ENCODE assay signal across 15 mouse cellular contexts in the genomic region with DNA sequence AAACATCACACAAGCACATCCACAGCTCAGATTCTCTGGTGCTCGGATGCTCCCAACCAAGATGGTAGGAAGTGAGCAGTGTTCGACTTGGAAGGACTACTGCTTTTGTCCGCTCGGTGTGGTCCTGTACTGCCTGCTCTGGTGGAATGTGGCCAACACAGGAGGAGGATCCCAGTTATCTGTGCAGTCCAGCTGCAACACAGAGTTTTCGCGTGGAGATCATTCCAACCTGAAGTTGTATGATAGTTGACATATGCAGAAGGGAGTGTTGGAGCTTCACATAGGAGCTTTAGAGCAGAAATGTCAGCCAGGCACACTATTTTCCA. TPM values are rescaled to one million over a fixed set of nuclear protein-coding genes. Genes with fewer than 3 reads are reported as not detected.
DNase-seq lines count a peak whose midpoint lies in the region; ATAC-seq and TF ChIP-seq lines count a peak whose summit lies in the region.
"Had no signal": no experiment of that assay in that cellular context is flagged by ENCODE, and none has a peak within 500 bp of the region (broad histone marks: within the 10 kb centered on the region; RNA-seq: fewer than 3 reads in every experiment).

No protein-coding gene starts in this region.

- no peak overlapping the region for H3K4me3 ChIP-seq in lung, embryonic 16.5 days (ENCODE audit: low read length)
- no peak overlapping the region for H3K4me3 ChIP-seq in lung, adult 2 months (replicated peaks; ENCODE audit: extremely low read depth, low read depth, low read length)
- H3K4me3 ChIP-seq in intestine, embryonic 16.5 days (ENCODE audit: low read length), result no peak overlapping the region
- H3K4me3 ChIP-seq: forebrain, embryonic 13.5 days; gastrocnemius, adult 2 months; heart, embryonic 15.5 days; hindbrain, embryonic 15.5 days; left cerebral cortex, adult 2 months had no signal

- peak; percentile 55 for ATAC-seq in lung, embryonic 16.5 days (ENCODE audit: low read depth)
- ATAC-seq in erythroblast, adult 5-6 weeks (replicated peaks; ENCODE audit: low FRiP score, poor library complexity, severe bottlenecking), result peak; percentile 96
- peak; percentile 99 for ATAC-seq in megakaryocyte-erythroid progenitor cell, adult 5-6 weeks (replicated peaks; ENCODE audit: low FRiP score, low TSS enrichment, poor library complexity, severe bottlenecking)
- ATAC-seq in monocyte, adult 5-6 weeks (replicated peaks; ENCODE audit: insufficient number of reproducible peaks, low FRiP score, low TSS enrichment, poor library complexity, severe bottlenecking), result no peak
- no peak for ATAC-seq in intestine, embryonic 16.5 days
- ATAC-seq: forebrain, embryonic 13.5 days had no signal

- TF ChIP-seq POLR2A in lung, adult 2 months (IDR thresholded peaks at IDR 0.05; ENCODE audit: borderline replicate concordance, extremely low read depth, low read depth, low read length), result no peak

- H3K4me2 ChIP-seq in lung, embryonic 16.5 days (ENCODE audit: low read depth, low read length), result no peak overlapping the region
- no peak overlapping the region for H3K4me2 ChIP-seq in intestine, embryonic 16.5 days (ENCODE audit: low read depth, low read length)
- H3K4me2 ChIP-seq: forebrain, embryonic 13.5 days; heart, embryonic 15.5 days; hindbrain, embryonic 15.5 days had no signal

- WGBS in lung, embryonic 16.5 days, result 61% methylated on average over 6 of the region's 6 CpGs
- 78% methylated on average over 6 of the region's 6 CpGs for WGBS in lung, adult 2 months
- 85% methylated on average over 6 of the region's 6 CpGs for WGBS in intestine, embryonic 16.5 days

- H3K4me1 ChIP-seq in lung, embryonic 16.5 days (replicated peaks; ENCODE audit: control insufficient read depth, insufficient read depth, low read length), result no peaks in the 10 kb centered on the region
- H3K4me1 ChIP-seq in lung, adult 2 months (ENCODE audit: control insufficient read depth, insufficient read depth, low read length), result no peaks in the 10 kb centered on the region
- H3K4me1 ChIP-seq in intestine, embryonic 16.5 days (ENCODE audit: control insufficient read depth, insufficient read depth, low read length), result no peaks in the 10 kb centered on the region
- H3K4me1 ChIP-seq: forebrain, embryonic 13.5 days; heart, embryonic 15.5 days; hindbrain, embryonic 15.5 days had no signal

- no peaks in the 10 kb centered on the region for H3K9me3 ChIP-seq in lung, embryonic 16.5 days (ENCODE audit: control insufficient read depth, low read length)
- no peaks in the 10 kb centered on the region for H3K9me3 ChIP-seq in intestine, embryonic 16.5 days (ENCODE audit: control insufficient read depth, low read length)
- H3K9me3 ChIP-seq: forebrain, embryonic 13.5 days; heart, embryonic 15.5 days; hindbrain, embryonic 15.5 days had no signal

- DNase-seq in adrenal gland, postnatal 14 days, result peak; percentile 25
- DNase-seq in adrenal gland, adult 18-20 months (ENCODE audit: low spot score in 2 of 2), result no peak
- DNase-seq in lung, adult 2 months, result no peak
- DNase-seq: cerebellum, adult 11-12 months; gastrocnemius, adult 2 months; thymus, postnatal 36 days had no signal

- peak overlapping the region; percentile 71 for H3K27ac ChIP-seq in lung, embryonic 16.5 days (ENCODE audit: low read length)
- H3K27ac ChIP-seq in intestine, embryonic 16.5 days (ENCODE audit: low read length), result no peak overlapping the region
- H3K27ac ChIP-seq: forebrain, embryonic 13.5 days; gastrocnemius, adult 2 months; heart, embryonic 15.5 days; hindbrain, embryonic 15.5 days; left cerebral cortex, adult 2 months had no signal

- no peaks in the 10 kb centered on the region for H3K27me3 ChIP-seq in lung, embryonic 16.5 days (ENCODE audit: control insufficient read depth, insufficient read depth, low read depth, low read length)
- no peaks in the 10 kb centered on the region for H3K27me3 ChIP-seq in intestine, embryonic 16.5 days (replicated peaks; ENCODE audit: control insufficient read depth, insufficient read depth, low read length)
- H3K27me3 ChIP-seq: forebrain, embryonic 13.5 days; heart, embryonic 15.5 days; hindbrain, embryonic 15.5 days had no signal

- H3K9ac ChIP-seq in lung, embryonic 16.5 days (ENCODE audit: low read length), result no peak overlapping the region
- H3K9ac ChIP-seq in intestine, embryonic 16.5 days (ENCODE audit: low read depth, low read length), result no peak overlapping the region
- H3K9ac ChIP-seq: forebrain, embryonic 13.5 days; heart, embryonic 15.5 days; hindbrain, embryonic 15.5 days had no signal

- TF ChIP-seq CTCF in lung, adult 2 months (IDR thresholded peaks at IDR 0.05; ENCODE audit: insufficient read depth, low read length), result no peak

- H3K36me3 ChIP-seq in lung, embryonic 16.5 days (ENCODE audit: control insufficient read depth, insufficient read depth, low read length), result peaks cover 2% of the 10 kb centered on the region; the same call in 1 of the 2 replicates
- peaks cover 7% of the 10 kb centered on the region; the same call in 1 of the 2 replicates for H3K36me3 ChIP-seq in intestine, embryonic 16.5 days (ENCODE audit: control insufficient read depth, insufficient read depth, low read length)

RNA-seq across cellular contexts. Expression of gene Rngtt, which starts 33.6 kb away (rescaled TPM):
- 29.7 and 31.4 TPM in 2 replicates for total RNA-seq in adrenal gland, postnatal 14 days (2021)
- total RNA-seq in adrenal gland, adult 18-20 months (2021), result 10 to 100 TPM; 29.8 to 34.0 TPM
- polyA plus RNA-seq in lung, embryonic 16.5 days (2015; fragmentation: Nextera tagmentation; extraction: Ambion mirVana), result 20.0 and 22.0 TPM in 2 replicates
- polyA plus RNA-seq in lung, adult 2 months (2012; rRNA removed), result 1.8 and 2.7 TPM in 2 replicates
- 55.8 and 61.3 TPM in 2 replicates for total RNA-seq in erythroblast, adult 5-6 weeks (2015; ENCODE audit: low replicate concordance)
- 109 and 206 TPM in 2 replicates for total RNA-seq in erythroblast, adult 5-6 weeks (2017; ENCODE audit: low replicate concordance)
- 34.7 and 35.4 TPM in 2 replicates for total RNA-seq in megakaryocyte-erythroid progenitor cell, adult 5-6 weeks (2014; fragmentation: Nextera tagmentation)
- total RNA-seq in megakaryocyte-erythroid progenitor cell, adult 5-6 weeks (2017), result 69.1 and 72.8 TPM in 2 replicates
- 56.6 to 90.0 TPM (median 57.3 TPM) in 3 replicates for total RNA-seq in monocyte, adult 5-6 weeks (2017)
- polyA plus RNA-seq in intestine, embryonic 16.5 days (2015; fragmentation: Nextera tagmentation; extraction: Ambion mirVana), result 15.9 and 16.3 TPM in 2 replicates

RNA-seq across cellular contexts. Expression of gene Pnrc1, which starts 53.7 kb away (rescaled TPM):
- total RNA-seq in adrenal gland, postnatal 14 days (2021), result 192 and 224 TPM in 2 replicates
- 100 to 1,000 TPM; 185 to 217 TPM for total RNA-seq in adrenal gland, adult 18-20 months (2021)
- 108 and 118 TPM in 2 replicates for polyA plus RNA-seq in lung, embryonic 16.5 days (2015; fragmentation: Nextera tagmentation; extraction: Ambion mirVana)
- polyA plus RNA-seq in lung, adult 2 months (2012; rRNA removed), result 110 and 197 TPM in 2 replicates
- 234 and 244 TPM in 2 replicates for total RNA-seq in erythroblast, adult 5-6 weeks (2015; ENCODE audit: low replicate concordance)
- 215 and 244 TPM in 2 replicates for total RNA-seq in erythroblast, adult 5-6 weeks (2017; ENCODE audit: low replicate concordance)
- 46.4 and 53.7 TPM in 2 replicates for total RNA-seq in megakaryocyte-erythroid progenitor cell, adult 5-6 weeks (2014; fragmentation: Nextera tagmentation)
- total RNA-seq in megakaryocyte-erythroid progenitor cell, adult 5-6 weeks (2017), result 98.0 and 124 TPM in 2 replicates
- total RNA-seq in monocyte, adult 5-6 weeks (2017), result 228 to 431 TPM (median 282 TPM) in 3 replicates
- polyA plus RNA-seq in intestine, embryonic 16.5 days (2015; fragmentation: Nextera tagmentation; extraction: Ambion mirVana), result 51.0 and 59.6 TPM in 2 replicates

Comparison
In these comparisons a context has a peak if more than half of its experiments do, and no peak if none do; other contexts are left out.
1. ATAC-seq: peak in lung, embryonic 16.5 days (single experiment), erythroblast, adult 5-6 weeks (single experiment) and megakaryocyte-erythroid progenitor cell, adult 5-6 weeks (single experiment); none in monocyte, adult 5-6 weeks (single experiment) and intestine, embryonic 16.5 days (single experiment).